Mouse (Mus musculus): ENCODE results near the gene Rac1.
"Not testable (repeated sequence)": the region's sequence is repeated elsewhere in the genome, so short reads cannot be mapped to it uniquely, and the experiment has no call there.

The Rac1 gene

GRCm38 (mm10) chr5:143525454-143526225 lies 2.2 kb downstream of the Rac1 start:
- DNase-seq (ENCODE audit: low spot score): no peak

GRCm38 (mm10) chr5:143522882-143523281 lies 5.0 kb downstream of the Rac1 start:
- DNase-seq (ENCODE audit: low spot score): no peak

GRCm38 (mm10) chr5:143520415-143520814 lies 7.4 kb downstream of the Rac1 start:
- DNase-seq (ENCODE audit: low spot score): peak; percentile 59

- DNase-seq (ENCODE audit: low spot score): peak; percentile 49
Observed at GRCm38 (mm10) chr5:143518045-143518591, 9.7 kb downstream of the Rac1 start.

GRCm38 (mm10) chr5:143517436-143517835 lies 10.4 kb downstream of the Rac1 start:
- no peak for DNase-seq (ENCODE audit: low spot score)

- no peak for DNase-seq (ENCODE audit: low spot score)
Observed at GRCm38 (mm10) chr5:143517005-143517404, 10.8 kb downstream of the Rac1 start.

- no peak for DNase-seq (ENCODE audit: low spot score)
Observed at GRCm38 (mm10) chr5:143514878-143515277, 13.0 kb downstream of the Rac1 start.

- DNase-seq (ENCODE audit: low spot score): no peak
Observed at GRCm38 (mm10) chr5:143512305-143512704, 15.5 kb downstream of the Rac1 start.

- peak; percentile 49 for DNase-seq (ENCODE audit: low spot score)
Observed at GRCm38 (mm10) chr5:143511577-143511976, 16.3 kb downstream of the Rac1 start.

- DNase-seq (ENCODE audit: low spot score): no peak
Observed at GRCm38 (mm10) chr5:143509737-143510136, 18.1 kb downstream of the Rac1 start.

GRCm38 (mm10) chr5:143509294-143509693 lies 18.5 kb downstream of the Rac1 start:
- DNase-seq (ENCODE audit: low spot score): no peak

GRCm38 (mm10) chr5:143505545-143505944 lies 22.3 kb downstream of the Rac1 start:
- DNase-seq (ENCODE audit: low spot score): no peak

GRCm38 (mm10) chr5:143505056-143505455 lies 22.8 kb downstream of the Rac1 start:
- DNase-seq (ENCODE audit: low spot score): no peak

GRCm38 (mm10) chr5:143504453-143504852 lies 23.4 kb downstream of the Rac1 start:
- no peak for DNase-seq (ENCODE audit: low spot score)

GRCm38 (mm10) chr5:143503740-143504139 lies 24.1 kb downstream of the Rac1 start:
- DNase-seq (ENCODE audit: low spot score): no peak

GRCm38 (mm10) chr5:143502899-143503557 lies 24.8 kb downstream of the Rac1 start:
- DNase-seq (ENCODE audit: low spot score): no peak

- DNase-seq (ENCODE audit: low spot score): no peak
Observed at GRCm38 (mm10) chr5:143501649-143502048, 26.2 kb downstream of the Rac1 start.

GRCm38 (mm10) chr5:143501140-143501539 lies 26.7 kb downstream of the Rac1 start:
- no peak for DNase-seq (ENCODE audit: low spot score)

- DNase-seq (ENCODE audit: low spot score): not testable (repeated sequence)
Observed at GRCm38 (mm10) chr5:143500711-143501110, 27.1 kb downstream of the Rac1 start.

- no peak for DNase-seq (ENCODE audit: low spot score)
Observed at GRCm38 (mm10) chr5:143499686-143500085, 28.1 kb downstream of the Rac1 start.

- no peak for DNase-seq (ENCODE audit: low spot score)
Observed at GRCm38 (mm10) chr5:143499197-143499596, 28.6 kb downstream of the Rac1 start.

GRCm38 (mm10) chr5:143497451-143497850 lies 30.4 kb downstream of the Rac1 start:
- DNase-seq (ENCODE audit: low spot score): no peak

GRCm38 (mm10) chr5:143495708-143496107 lies 32.1 kb downstream of the Rac1 start:
- DNase-seq (ENCODE audit: low spot score): no peak

All from lung, postnatal 25 days (tissue).